Mouse (Mus musculus): ENCODE measurements around the gene Ccdc57. TPM values are rescaled to one million over a fixed set of nuclear protein-coding genes. Genes with fewer than 3 reads are reported as not detected.

The Ccdc57 gene
- polyA plus RNA-seq, 1 experiment = 34.6 TPM

DNA sequence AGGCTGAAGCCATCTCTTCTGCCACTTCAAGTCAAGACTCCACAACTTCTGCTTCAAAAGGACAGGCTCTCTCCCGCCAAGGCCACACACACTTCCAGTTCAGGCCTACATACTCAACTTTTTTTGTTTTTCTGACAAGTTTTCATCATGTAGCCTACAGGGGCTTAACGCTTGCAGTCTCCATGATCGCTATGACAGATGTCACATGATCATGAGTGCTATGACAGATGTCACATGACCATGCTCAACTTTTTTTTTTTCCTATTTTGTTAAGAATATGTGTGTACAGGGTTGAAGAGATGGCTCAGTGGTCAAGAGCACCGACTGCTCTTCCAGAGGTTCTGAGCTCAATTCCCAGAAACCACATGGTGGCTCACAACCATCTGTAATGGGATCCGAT lies 14.9 kb downstream of the Ccdc57 start:
- Histone ChIP-seq H3K27ac (ENCODE audit: control insufficient read depth, insufficient read depth, low read depth, low read length) (no peak overlapping the region), H3K27me3 (ENCODE audit: control insufficient read depth, insufficient read depth, low read length) (no peaks in the 10 kb centered on the region), H3K4me1 (ENCODE audit: control insufficient read depth, insufficient read depth, low read length) (no peaks in the 10 kb centered on the region; the same call in 1 of the 2 replicates), H3K4me3 (ENCODE audit: control insufficient read depth, low read depth, low read length) (no peak overlapping the region), H3K36me3 (ENCODE audit: control insufficient read depth, insufficient read depth, low read length) (no peaks in the 10 kb centered on the region; the same call in none of the 2 replicates)
- TF ChIP-seq POLR2A (IDR thresholded peaks at IDR 0.05; ENCODE audit: control insufficient read depth, low read depth, low read length) (no peak), CTCF (IDR thresholded peaks at IDR 0.05; ENCODE audit: control insufficient read depth, insufficient read depth, insufficient replicate concordance, low read depth, low read length) (no peak)

DNA sequence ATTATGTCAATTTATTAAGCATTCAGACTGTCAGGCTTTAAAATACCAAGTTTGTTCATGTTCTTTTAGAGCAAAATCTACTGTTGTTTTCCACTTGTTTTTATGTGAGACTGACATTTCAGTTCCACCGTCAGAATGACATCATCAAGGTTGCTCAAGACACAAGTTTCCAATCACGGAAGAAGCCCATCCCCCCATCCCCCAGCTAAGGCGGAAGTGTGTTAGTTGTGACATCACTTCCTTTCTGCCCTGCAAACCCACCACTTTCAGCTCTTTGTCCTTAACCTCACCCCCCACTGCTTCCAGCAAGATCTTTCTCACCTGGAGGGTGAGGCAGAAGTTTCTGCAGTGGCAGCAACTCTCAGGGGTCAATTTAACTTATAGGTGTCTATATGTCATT lies 16.2 kb downstream of the Ccdc57 start:
- Histone ChIP-seq H3K4me3 (ENCODE audit: control insufficient read depth, low read depth, low read length) (no peak overlapping the region), H3K27me3 (ENCODE audit: control insufficient read depth, insufficient read depth, low read length) (no peaks in the 10 kb centered on the region), H3K4me1 (ENCODE audit: control insufficient read depth, insufficient read depth, low read length) (no peaks in the 10 kb centered on the region; the same call in 1 of the 2 replicates), H3K27ac (ENCODE audit: control insufficient read depth, insufficient read depth, low read depth, low read length) (no peak overlapping the region), H3K36me3 (ENCODE audit: control insufficient read depth, insufficient read depth, low read length) (no peaks in the 10 kb centered on the region; the same call in none of the 2 replicates)
- TF ChIP-seq CTCF (IDR thresholded peaks at IDR 0.05; ENCODE audit: control insufficient read depth, insufficient read depth, insufficient replicate concordance, low read depth, low read length) (no peak), POLR2A (IDR thresholded peaks at IDR 0.05; ENCODE audit: control insufficient read depth, low read depth, low read length) (no peak)

DNA sequence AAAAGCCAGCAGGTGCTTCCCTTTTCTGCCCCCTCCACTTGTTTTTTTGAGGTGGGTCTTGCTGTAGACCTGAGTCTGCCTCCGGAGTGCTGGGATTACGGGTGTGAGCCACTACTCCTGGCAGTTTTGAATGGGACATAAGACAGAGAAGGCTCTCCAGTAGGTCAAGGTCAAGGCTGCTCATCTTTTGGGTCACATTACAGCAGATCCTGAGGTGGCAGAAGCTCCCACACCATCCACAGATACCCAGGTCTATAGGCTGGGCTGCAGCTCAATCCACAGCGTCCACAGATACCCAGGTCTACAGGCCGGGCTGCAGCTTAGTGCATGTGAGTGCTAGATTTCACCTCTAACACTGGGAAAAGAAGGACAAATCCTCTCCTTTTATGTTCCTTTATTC lies 18.9 kb downstream of the Ccdc57 start:
- TF ChIP-seq CTCF (IDR thresholded peaks at IDR 0.05; ENCODE audit: control insufficient read depth, insufficient read depth, insufficient replicate concordance, low read depth, low read length) = no peak

DNA sequence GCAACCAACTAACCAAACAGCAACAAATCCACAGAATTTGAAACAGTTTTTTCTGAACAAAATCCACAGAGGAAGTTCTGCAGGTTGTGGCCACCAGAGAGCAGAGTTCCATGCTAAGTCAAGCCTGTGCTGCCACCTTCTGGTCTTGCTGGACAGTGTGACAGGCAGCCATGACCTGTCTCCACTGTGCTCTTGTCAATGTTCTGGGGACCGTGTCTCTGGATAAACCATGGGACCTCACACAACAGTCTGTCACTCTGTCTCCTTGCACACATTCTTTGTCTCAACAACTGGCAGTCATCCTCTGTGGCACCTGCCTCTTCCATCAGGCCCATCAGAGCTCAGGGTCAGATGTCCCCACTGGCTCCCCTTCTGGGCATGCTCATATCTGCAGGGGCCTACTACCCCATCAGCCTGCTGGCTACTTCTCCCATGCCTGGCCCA lies 27.2 kb downstream of the Ccdc57 start:
- no peak overlapping the region for H3K27ac ChIP-seq (ENCODE audit: control insufficient read depth, insufficient read depth, low read depth, low read length)
- H3K36me3 ChIP-seq (ENCODE audit: control insufficient read depth, insufficient read depth, low read length) = no peaks in the 10 kb centered on the region
- no peaks in the 10 kb centered on the region; the same call in none of the 2 replicates for H3K4me1 ChIP-seq (ENCODE audit: control insufficient read depth, insufficient read depth, low read length)
- no peak overlapping the region for H3K4me3 ChIP-seq (ENCODE audit: control insufficient read depth, low read depth, low read length)
- TF ChIP-seq CTCF (IDR thresholded peaks at IDR 0.05; ENCODE audit: control insufficient read depth, insufficient read depth, insufficient replicate concordance, low read depth, low read length) (peak; percentile 87; the same call in 1 of the 2 replicates), POLR2A (IDR thresholded peaks at IDR 0.05; ENCODE audit: control insufficient read depth, low read depth, low read length) (no peak)
- no peaks in the 10 kb centered on the region for H3K27me3 ChIP-seq (ENCODE audit: control insufficient read depth, insufficient read depth, low read length)

More for the DNA sequence above, 18.9 kb downstream of the Ccdc57 start:
- no peaks in the 10 kb centered on the region; the same call in 1 of the 2 replicates for H3K4me1 ChIP-seq (ENCODE audit: control insufficient read depth, insufficient read depth, low read length)
- H3K4me3 ChIP-seq (ENCODE audit: control insufficient read depth, low read depth, low read length) = no peak overlapping the region
- peak overlapping the region; percentile 67 for H3K27ac ChIP-seq (ENCODE audit: control insufficient read depth, insufficient read depth, low read depth, low read length)
- H3K27me3 ChIP-seq (ENCODE audit: control insufficient read depth, insufficient read depth, low read length) = no peaks in the 10 kb centered on the region
- no peaks in the 10 kb centered on the region for H3K36me3 ChIP-seq (ENCODE audit: control insufficient read depth, insufficient read depth, low read length)

DNA sequence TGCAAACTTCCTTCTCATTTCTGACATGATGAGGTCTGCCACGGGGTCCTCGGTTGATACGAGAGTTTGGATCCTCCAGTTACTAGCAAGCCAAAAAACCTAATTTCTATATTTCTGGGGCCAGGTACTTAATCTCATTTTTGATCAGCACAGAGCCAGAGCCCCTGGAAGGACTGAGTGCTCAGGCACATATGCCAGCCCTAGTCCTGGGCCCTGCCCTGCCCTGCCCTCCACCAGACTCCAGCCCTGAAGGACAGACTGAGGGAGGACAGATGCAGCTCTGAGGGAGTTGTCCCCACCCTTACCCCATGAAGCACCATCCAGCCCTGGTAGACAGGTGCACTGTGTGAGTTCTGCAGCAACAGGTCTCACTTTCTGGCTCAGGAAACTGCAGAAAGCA lies 28.1 kb downstream of the Ccdc57 start:
- TF ChIP-seq CTCF (IDR thresholded peaks at IDR 0.05; ENCODE audit: control insufficient read depth, insufficient read depth, insufficient replicate concordance, low read depth, low read length) (no peak), POLR2A (IDR thresholded peaks at IDR 0.05; ENCODE audit: control insufficient read depth, low read depth, low read length) (no peak)
- H3K36me3 ChIP-seq (ENCODE audit: control insufficient read depth, insufficient read depth, low read length) = no peaks in the 10 kb centered on the region
- no peak overlapping the region; the same call in 1 of the 2 replicates for H3K27ac ChIP-seq (ENCODE audit: control insufficient read depth, insufficient read depth, low read depth, low read length)
- no peaks in the 10 kb centered on the region; the same call in none of the 2 replicates for H3K4me1 ChIP-seq (ENCODE audit: control insufficient read depth, insufficient read depth, low read length)
- no peaks in the 10 kb centered on the region for H3K27me3 ChIP-seq (ENCODE audit: control insufficient read depth, insufficient read depth, low read length)
- H3K4me3 ChIP-seq (ENCODE audit: control insufficient read depth, low read depth, low read length) = no peak overlapping the region

DNA sequence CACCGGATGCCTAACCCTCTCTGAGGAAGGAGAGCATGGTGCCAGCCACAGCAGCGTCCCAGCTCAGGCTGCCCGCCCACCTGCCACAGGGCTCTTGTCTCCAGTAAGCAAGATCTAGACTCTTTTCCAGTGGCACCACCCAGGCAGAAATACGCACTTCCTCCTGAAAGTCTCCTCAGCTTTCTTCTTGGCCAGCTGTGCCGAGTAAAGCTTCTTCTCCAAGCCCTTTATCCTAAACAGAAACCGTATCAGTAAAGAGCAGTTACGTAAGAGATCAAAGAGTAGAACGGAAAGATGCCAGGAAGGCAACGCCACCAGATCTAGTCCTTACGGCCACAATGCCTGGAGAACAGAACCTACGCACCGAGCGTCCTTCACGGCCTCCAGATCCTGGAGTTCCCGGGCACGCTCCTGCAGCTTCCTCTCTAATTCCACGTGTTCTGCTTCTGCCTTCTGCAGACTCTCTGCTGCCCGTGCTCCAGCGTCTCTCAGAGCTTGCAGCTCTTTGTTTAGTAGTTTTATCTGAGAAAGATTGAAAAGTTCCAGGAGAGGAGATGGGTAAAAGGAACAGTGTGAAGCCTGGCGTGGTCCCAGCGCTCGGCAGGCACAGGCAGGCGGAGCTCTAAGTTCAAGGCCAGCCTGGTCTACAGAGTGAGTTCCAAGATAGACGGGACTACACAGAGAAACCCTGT lies 29.4 kb downstream of the Ccdc57 start:
- H3K4me3 ChIP-seq (ENCODE audit: control insufficient read depth, low read depth, low read length) = peak overlapping the region; percentile 25
- no peaks in the 10 kb centered on the region; the same call in none of the 2 replicates for H3K4me1 ChIP-seq (ENCODE audit: control insufficient read depth, insufficient read depth, low read length)
- H3K36me3 ChIP-seq (ENCODE audit: control insufficient read depth, insufficient read depth, low read length) = no peaks in the 10 kb centered on the region
- peak overlapping the region; percentile 86 for H3K27ac ChIP-seq (ENCODE audit: control insufficient read depth, insufficient read depth, low read depth, low read length)
- H3K27me3 ChIP-seq (ENCODE audit: control insufficient read depth, insufficient read depth, low read length) = no peaks in the 10 kb centered on the region
- TF ChIP-seq CTCF (IDR thresholded peaks at IDR 0.05; ENCODE audit: control insufficient read depth, insufficient read depth, insufficient replicate concordance, low read depth, low read length) (no peak), POLR2A (IDR thresholded peaks at IDR 0.05; ENCODE audit: control insufficient read depth, low read depth, low read length) (no peak; the same call in 1 of the 2 replicates)

DNA sequence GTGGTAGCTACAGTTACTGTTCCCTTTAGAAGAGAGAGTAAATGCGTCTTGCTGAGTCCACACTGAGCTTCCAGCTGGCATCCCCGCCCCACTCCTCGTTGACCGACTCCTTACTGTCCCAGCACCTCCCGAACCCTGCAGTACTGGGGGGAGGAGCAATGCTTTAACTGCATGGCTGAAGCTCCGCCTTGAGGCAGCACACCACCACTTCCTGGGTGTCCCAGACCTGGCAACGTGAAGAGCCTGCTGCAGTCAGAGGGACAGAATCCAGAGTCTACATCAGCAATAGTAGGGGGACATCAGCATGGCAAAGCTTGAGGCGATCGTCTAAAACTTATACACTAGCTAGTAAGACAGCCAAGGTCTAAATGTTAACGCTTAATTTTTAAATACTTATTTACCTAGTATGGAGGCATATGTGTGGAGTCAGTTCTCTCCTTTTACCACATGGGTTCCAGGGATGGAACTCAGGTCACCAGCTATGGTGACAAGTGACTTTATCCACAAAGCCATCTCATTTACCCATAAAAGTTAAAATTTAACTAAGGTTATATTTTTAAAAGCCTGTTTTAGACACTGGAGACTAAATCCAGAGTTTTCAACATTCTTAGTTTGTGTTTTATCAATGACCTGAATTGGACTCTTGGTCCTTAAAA lies 30.1 kb downstream of the Ccdc57 start:
- Histone ChIP-seq H3K4me3 (ENCODE audit: control insufficient read depth, low read depth, low read length) (peak overlapping the region; percentile 25), H3K27ac (ENCODE audit: control insufficient read depth, insufficient read depth, low read depth, low read length) (peak overlapping the region; percentile 86), H3K4me1 (ENCODE audit: control insufficient read depth, insufficient read depth, low read length) (no peaks in the 10 kb centered on the region; the same call in none of the 2 replicates)

More for the DNA sequence above, 30.1 kb downstream of the Ccdc57 start:
- Histone ChIP-seq H3K27me3 (ENCODE audit: control insufficient read depth, insufficient read depth, low read length) (no peaks in the 10 kb centered on the region), H3K36me3 (ENCODE audit: control insufficient read depth, insufficient read depth, low read length) (no peaks in the 10 kb centered on the region)
- TF ChIP-seq POLR2A (IDR thresholded peaks at IDR 0.05; ENCODE audit: control insufficient read depth, low read depth, low read length) (peak; percentile 72), CTCF (IDR thresholded peaks at IDR 0.05; ENCODE audit: control insufficient read depth, insufficient read depth, insufficient replicate concordance, low read depth, low read length) (no peak)
